Mouse (Mus musculus) bone marrow, adult 2 months (tissue): Measurements from ENCODE around the gene Psmb8.

Experiments
- CTCF ChIP-seq: fragments of 200-500 bp; IDR thresholded peaks from 2 replicates; pipeline ENCODE4 v1.5.1; 2011; ENCODE audit warnings: low read length, control low read depth; ENCODE audit not compliant: control insufficient read depth, insufficient read depth
- POLR2A ChIP-seq: fragments of 200-500 bp; IDR thresholded peaks from 2 replicates; pipeline ENCODE4 v1.6.1; 2011; ENCODE audit warnings: low read depth, mild to moderate bottlenecking, control low read depth, low read length, borderline replicate concordance; ENCODE audit not compliant: control insufficient read depth

- TF ChIP-seq CTCF (no peak), POLR2A (no peak)
Measured at GRCm38 (mm10) chr17:34203444-34203843, 5.9 kb downstream of the Psmb8 start, which contains the start of gene Tap2.
